Mouse (Mus musculus) kidney, adult 2 months (tissue): ENCODE measurements at regions not wholly inside any gene's neighbourhood (a gene's known extent, or its start where the extent isn't known, plus 50 kb on each side); places are given as distances from the start of the nearest gene placed in this dataset.

Experiments
- DNase-seq: peaks from one replicate; pipeline ENCODE4 v3.0.0; 2021
- H3K27ac ChIP-seq: fragments of 200-500 bp; 2 replicates; pipeline ENCODE4 v1.5.1; 2012; ENCODE audit warnings: low read depth, low read length, control low read depth, inconsistent platforms; ENCODE audit not compliant: insufficient read depth
- H3K27me3 ChIP-seq: fragments of 200-500 bp; replicated peaks from 2 replicates; pipeline ENCODE4 v1.6.1; 2012; ENCODE audit warnings: mild to moderate bottlenecking, moderate library complexity, low read length, inconsistent platforms; ENCODE audit not compliant: control insufficient read depth, insufficient read depth
- H3K36me3 ChIP-seq: fragments of 200-500 bp; 2 replicates; pipeline ENCODE4 v1.6.1; 2012; ENCODE audit warnings: mild to moderate bottlenecking, moderate library complexity, low read length, inconsistent platforms; ENCODE audit not compliant: control insufficient read depth, insufficient read depth
- H3K4me1 ChIP-seq: fragments of 200-500 bp; 2 replicates; pipeline ENCODE4 v1.6.1; 2011; ENCODE audit warnings: low read length; ENCODE audit not compliant: control insufficient read depth, insufficient read depth
- H3K4me3 ChIP-seq: fragments of 200-500 bp; 2 replicates; pipeline ENCODE4 v1.5.1; 2011; ENCODE audit warnings: mild to moderate bottlenecking, low read depth, low read length, control low read depth; ENCODE audit not compliant: insufficient read depth
- CTCF ChIP-seq: fragments of 200-500 bp; conservative IDR thresholded peaks from 2 replicates; pipeline ENCODE4 v1.5.1; 2011; ENCODE audit warnings: low read depth, mild to moderate bottlenecking, control low read depth, low read length, moderate library complexity, mixed read lengths; ENCODE audit not compliant: insufficient read depth, insufficient read length
- POLR2A ChIP-seq: fragments of 200-500 bp; IDR thresholded peaks from one replicate; pipeline ENCODE4 v1.6.1; 2011; ENCODE audit warnings: low read depth, low read length, control low read depth
- WGBS: fragments of 180-500 bp; shearing (Covaris S2); methylation state at CpG from one replicate; pipeline ENCODE4 v1.1.7; 2018; 5-methylcytosine and 5-hydroxymethylcytosine counted together

GRCm38 (mm10) chr14:61687346-61688012 lies 80.2 kb downstream of the Kcnrg start:
- H3K27me3 ChIP-seq, result no peaks in the 10 kb centered on the region; the same call in 1 of the 2 replicates
- no peaks in the 10 kb centered on the region for H3K36me3 ChIP-seq
- no peak for DNase-seq
- peak overlapping the region; percentile 57 for H3K4me3 ChIP-seq
- H3K27ac ChIP-seq, result no peak overlapping the region
- peaks cover 3% of the 10 kb centered on the region; the same call in 1 of the 2 replicates for H3K4me1 ChIP-seq
- TF ChIP-seq CTCF, result no peak
- TF ChIP-seq POLR2A, result no peak
- WGBS, result 11% methylated on average over 15 of the region's 15 CpGs

- no peak overlapping the region for H3K4me3 ChIP-seq
- WGBS, result 23% methylated on average over 11 of the region's 11 CpGs
- no peaks in the 10 kb centered on the region for H3K36me3 ChIP-seq
- peaks cover 3% of the 10 kb centered on the region; the same call in 1 of the 2 replicates for H3K4me1 ChIP-seq
- TF ChIP-seq CTCF, result no peak
- TF ChIP-seq POLR2A, result no peak
- no peak overlapping the region for H3K27ac ChIP-seq
- H3K27me3 ChIP-seq, result no peaks in the 10 kb centered on the region; the same call in 1 of the 2 replicates
- no peak for DNase-seq
These were observed 80.8 kb downstream of the Kcnrg start for GRCm38 (mm10) chr14:61688013-61688520.

GRCm38 (mm10) chr14:61688666-61689065 lies 81.4 kb downstream of the Kcnrg start:
- no peak overlapping the region for H3K4me3 ChIP-seq
- DNase-seq, result no peak
- H3K4me1 ChIP-seq, result peaks cover 3% of the 10 kb centered on the region; the same call in 1 of the 2 replicates
- H3K36me3 ChIP-seq, result no peaks in the 10 kb centered on the region
- TF ChIP-seq POLR2A (no peak), CTCF (no peak)
- 29% methylated on average over 9 of the region's 9 CpGs for WGBS
- H3K27ac ChIP-seq, result no peak overlapping the region
- H3K27me3 ChIP-seq, result no peaks in the 10 kb centered on the region; the same call in 1 of the 2 replicates

GRCm38 (mm10) chr14:61689281-61689680 lies 82.0 kb downstream of the Kcnrg start:
- no peaks in the 10 kb centered on the region for H3K36me3 ChIP-seq
- H3K4me1 ChIP-seq, result peaks cover 3% of the 10 kb centered on the region; the same call in 1 of the 2 replicates
- TF ChIP-seq CTCF (no peak), POLR2A (no peak)
- H3K4me3 ChIP-seq, result no peak overlapping the region
- H3K27me3 ChIP-seq, result no peaks in the 10 kb centered on the region; the same call in 1 of the 2 replicates
- DNase-seq, result no peak
- 26% methylated on average over 21 of the region's 21 CpGs for WGBS
- no peak overlapping the region for H3K27ac ChIP-seq

GRCm38 (mm10) chr14:61689776-61690175 lies 82.5 kb downstream of the Kcnrg start:
- DNase-seq, result no peak
- WGBS, result 81% methylated on average over 24 of the region's 24 CpGs

GRCm38 (mm10) chr14:61691785-61692372 lies 84.6 kb downstream of the Kcnrg start:
- H3K4me3 ChIP-seq, result no peak overlapping the region
- no peak for TF ChIP-seq CTCF
- no peak for TF ChIP-seq POLR2A
- H3K27ac ChIP-seq, result no peak overlapping the region
- no peaks in the 10 kb centered on the region for H3K36me3 ChIP-seq
- peaks cover 3% of the 10 kb centered on the region; the same call in 1 of the 2 replicates for H3K4me1 ChIP-seq
- no peaks in the 10 kb centered on the region; the same call in 1 of the 2 replicates for H3K27me3 ChIP-seq
- 90% methylated on average over 6 of the region's 6 CpGs for WGBS
- no peak for DNase-seq

More at GRCm38 (mm10) chr14:61689776-61690175, 82.5 kb downstream of the Kcnrg start:
- Histone ChIP-seq H3K4me1 (peaks cover 3% of the 10 kb centered on the region; the same call in 1 of the 2 replicates), H3K27me3 (no peaks in the 10 kb centered on the region; the same call in 1 of the 2 replicates), H3K27ac (no peak overlapping the region), H3K36me3 (no peaks in the 10 kb centered on the region), H3K4me3 (no peak overlapping the region)
- TF ChIP-seq CTCF, result no peak
- no peak for TF ChIP-seq POLR2A

- Histone ChIP-seq H3K4me1 (no peaks in the 10 kb centered on the region), H3K27me3 (no peaks in the 10 kb centered on the region), H3K27ac (no peak overlapping the region), H3K36me3 (no peaks in the 10 kb centered on the region), H3K4me3 (no peak overlapping the region)
- no peak for TF ChIP-seq CTCF
- TF ChIP-seq POLR2A, result no peak
- DNase-seq, result no peak
- 96% methylated on average over 3 of the region's 3 CpGs for WGBS
These were observed 87.5 kb downstream of the Kcnrg start for GRCm38 (mm10) chr14:61694796-61695195.
